Comparison of ENCODE assay signal across 19 mouse cellular contexts in genomic region chr6:148234105-148234828, GRCm38 (mm10).
"Had no signal": no experiment of that assay in that cellular context is flagged by ENCODE, and none has a peak within 500 bp of the region (broad histone marks: within the 10 kb centered on the region; RNA-seq: fewer than 3 reads in every experiment).

No protein-coding gene starts in this region.

- H3K27me3 ChIP-seq: kidney, embryonic 15.5 days; limb, embryonic 13.5 days; liver, embryonic 15.5 days; megakaryocyte, embryonic 14.5 days; midbrain, embryonic 15.5 days; neural tube, embryonic 15.5 days; stomach, embryonic 15.5 days had no signal

- H3K27ac ChIP-seq: kidney, embryonic 15.5 days; limb, embryonic 13.5 days; liver, embryonic 15.5 days; macrophage; midbrain, embryonic 15.5 days; neural tube, embryonic 15.5 days; stomach, embryonic 15.5 days had no signal

- H3K4me3 ChIP-seq: kidney, embryonic 15.5 days; limb, embryonic 13.5 days; liver, embryonic 15.5 days; megakaryocyte, embryonic 14.5 days; midbrain, embryonic 15.5 days; neural tube, embryonic 15.5 days; stomach, embryonic 15.5 days had no signal

- H3K9ac ChIP-seq: kidney, embryonic 15.5 days; limb, embryonic 13.5 days; liver, embryonic 15.5 days; midbrain, embryonic 15.5 days; neural tube, embryonic 15.5 days; stomach, embryonic 15.5 days had no signal

- DNase-seq: kidney, adult 11 months; kidney, postnatal 14 days; layer of hippocampus, adult 9-11 months; layer of hippocampus, postnatal 36 days; left cerebral cortex, postnatal 4 days; lung, adult 2 months; lung, postnatal 14 days; retina, postnatal 1 day; thymus, adult 2 months; thymus, postnatal 25 days had no signal

- H3K9me3 ChIP-seq: kidney, embryonic 15.5 days; limb, embryonic 13.5 days; liver, embryonic 15.5 days; megakaryocyte, embryonic 14.5 days; midbrain, embryonic 15.5 days; neural tube, embryonic 15.5 days; stomach, embryonic 15.5 days had no signal

- H3K4me2 ChIP-seq: kidney, embryonic 15.5 days; limb, embryonic 13.5 days; liver, embryonic 15.5 days; midbrain, embryonic 11.5 days; midbrain, embryonic 15.5 days; neural tube, embryonic 15.5 days; stomach, embryonic 15.5 days had no signal

- H3K4me1 ChIP-seq: kidney, embryonic 15.5 days; limb, embryonic 13.5 days; liver, embryonic 15.5 days; midbrain, embryonic 15.5 days; neural tube, embryonic 15.5 days; stomach, embryonic 15.5 days had no signal

- H3K36me3 ChIP-seq: kidney, embryonic 15.5 days; limb, embryonic 13.5 days; liver, embryonic 15.5 days; midbrain, embryonic 15.5 days; neural tube, embryonic 15.5 days; stomach, embryonic 15.5 days had no signal

- ATAC-seq: midbrain, embryonic 15.5 days had no signal
